Mouse (Mus musculus): ENCODE measurements around the gene Setd6.

Setd6 gene

DNA sequence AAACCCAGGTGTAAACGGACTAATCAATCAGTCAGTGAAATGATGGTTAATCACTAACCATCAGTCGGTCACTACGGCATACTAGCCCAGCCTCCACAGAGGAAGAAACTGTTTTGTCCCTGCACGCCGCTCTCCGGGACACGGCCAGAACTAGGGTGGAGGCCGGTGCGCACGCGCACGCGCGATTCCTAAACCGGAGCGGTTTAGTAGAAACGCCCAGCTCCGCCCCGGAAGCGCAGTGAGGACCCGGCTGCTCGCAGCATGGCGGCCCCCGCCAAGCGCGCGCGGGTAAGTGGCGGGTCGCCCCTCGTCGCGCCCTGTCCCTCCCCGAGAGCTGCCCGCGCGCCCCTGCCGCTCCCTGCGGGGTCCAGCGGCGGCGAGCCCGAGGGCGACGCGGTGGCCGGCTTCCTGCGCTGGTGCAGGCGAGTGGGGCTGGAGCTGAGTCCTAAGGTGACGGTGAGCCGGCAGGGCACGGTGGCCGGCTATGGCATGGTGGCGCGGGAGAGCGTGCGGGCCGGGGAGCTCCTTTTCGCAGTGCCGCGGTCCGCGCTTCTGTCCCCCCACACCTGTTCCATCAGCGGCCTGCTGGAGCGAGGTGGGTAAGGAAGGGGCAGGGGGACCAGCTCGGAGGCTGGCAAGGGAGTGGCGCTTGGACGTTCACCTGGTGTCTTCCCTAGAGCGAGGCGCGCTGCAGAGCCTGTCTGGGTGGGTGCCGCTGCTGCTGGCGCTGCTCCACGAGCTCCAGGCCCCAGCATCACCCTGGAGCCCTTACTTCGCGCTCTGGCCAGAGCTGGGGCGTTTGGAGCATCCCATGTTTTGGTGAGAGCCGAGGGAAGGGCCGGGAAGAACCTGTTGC is at the start of gene Setd6:
Setd6 (plus strand) TSS at position 206 of the 856 bp plus-strand sequence.
- peak; percentile 66 for DNase-seq (ENCODE audit: low spot score)

DNA sequence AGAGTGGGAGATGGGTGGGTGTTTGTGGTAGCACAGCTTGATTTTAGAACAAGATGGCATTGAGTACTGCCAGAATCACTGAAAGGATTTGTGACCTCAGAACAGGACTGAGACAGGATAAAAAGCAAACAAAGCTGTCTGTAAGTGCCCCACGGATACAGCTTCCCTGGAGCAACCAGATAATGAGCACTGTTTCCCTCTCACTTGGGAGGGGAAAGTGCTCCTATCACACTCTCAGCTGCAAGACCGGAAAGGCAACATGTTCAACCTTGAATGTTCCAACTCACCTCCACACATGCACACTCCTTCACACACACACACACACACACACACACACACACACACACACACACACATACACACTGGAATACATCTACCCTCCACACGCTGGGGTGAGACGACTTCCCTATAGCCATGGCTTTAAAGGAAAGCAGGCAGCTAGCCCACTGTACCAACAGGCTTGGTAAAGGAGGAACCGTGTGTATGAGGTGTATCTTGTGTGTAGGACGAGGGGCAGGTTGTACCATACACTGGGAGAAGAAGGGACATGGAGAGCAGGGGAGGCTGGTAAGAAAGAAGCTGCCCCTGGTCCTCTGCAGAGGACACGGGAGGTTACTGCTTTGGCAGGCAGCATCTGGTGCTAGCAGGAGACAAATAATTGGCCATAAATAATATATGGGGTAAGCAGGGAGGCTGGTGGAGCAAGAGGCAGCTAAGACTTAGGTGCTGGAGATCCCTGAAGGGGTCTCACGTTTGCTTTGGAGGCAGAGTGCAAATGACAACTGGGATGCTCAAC is 47.3 kb upstream of the Setd6 start:
- DNase-seq (ENCODE audit: low spot score) = no peak

DNA sequence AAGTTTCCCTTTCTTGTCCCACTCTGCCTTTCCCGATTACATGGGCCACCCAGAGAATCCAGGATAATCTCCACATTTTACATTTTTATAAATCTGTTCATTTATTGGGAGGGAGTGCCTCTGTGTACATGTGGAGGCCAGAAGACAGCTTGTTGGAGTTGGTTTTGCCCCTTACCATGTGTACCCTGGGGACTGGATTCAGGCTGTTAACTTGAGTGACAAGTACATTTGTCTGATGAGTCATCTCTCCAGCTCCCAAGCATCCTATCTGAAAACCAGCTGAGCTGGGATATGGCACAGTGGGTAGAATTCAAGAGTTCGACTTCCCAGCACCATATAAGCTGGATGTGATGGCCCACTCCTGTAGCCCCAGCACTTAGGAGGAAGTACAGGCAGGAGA is 45.7 kb upstream of the Setd6 start:
- DNase-seq (ENCODE audit: low spot score) = no peak

DNA sequence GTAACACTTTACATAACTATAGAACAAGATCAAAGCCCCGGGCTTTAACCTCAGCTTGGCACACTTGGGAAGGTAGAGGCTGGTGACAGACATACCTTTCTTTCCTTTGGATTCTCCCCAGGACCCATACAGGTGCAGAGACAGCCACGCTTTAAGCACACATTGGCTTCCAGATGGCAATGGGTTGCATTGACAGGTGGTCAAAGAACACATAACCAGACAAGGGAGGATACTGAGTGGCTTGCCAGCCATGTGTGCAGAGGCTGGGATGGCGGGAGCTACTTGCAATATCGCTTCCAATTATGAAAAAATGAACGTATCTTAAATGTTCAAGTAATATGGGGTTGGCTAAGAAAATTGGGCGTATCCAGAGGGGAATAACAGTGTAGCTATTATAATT is 43.8 kb upstream of the Setd6 start:
- no peak for DNase-seq (ENCODE audit: low spot score)

DNA sequence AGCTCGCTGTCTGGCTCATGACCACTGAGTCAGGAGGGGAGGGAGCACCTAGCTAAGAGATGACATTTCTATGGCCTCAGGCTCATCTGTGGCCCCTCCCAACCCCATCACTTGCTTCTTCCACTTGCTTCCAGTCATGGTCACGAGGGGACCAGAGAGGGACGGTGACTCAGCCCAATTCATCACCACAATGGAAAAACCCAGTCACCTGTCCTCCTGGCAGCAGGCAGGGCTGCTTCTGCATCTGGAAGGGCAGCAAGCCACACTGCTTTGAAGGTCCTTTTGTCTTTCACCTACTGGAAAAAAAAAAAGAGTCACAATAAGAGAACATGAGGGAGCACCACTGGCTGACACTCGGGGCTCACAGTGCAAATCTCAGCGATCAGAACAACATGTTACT is 42.9 kb upstream of the Setd6 start:
- DNase-seq (ENCODE audit: low spot score) = no peak

DNA sequence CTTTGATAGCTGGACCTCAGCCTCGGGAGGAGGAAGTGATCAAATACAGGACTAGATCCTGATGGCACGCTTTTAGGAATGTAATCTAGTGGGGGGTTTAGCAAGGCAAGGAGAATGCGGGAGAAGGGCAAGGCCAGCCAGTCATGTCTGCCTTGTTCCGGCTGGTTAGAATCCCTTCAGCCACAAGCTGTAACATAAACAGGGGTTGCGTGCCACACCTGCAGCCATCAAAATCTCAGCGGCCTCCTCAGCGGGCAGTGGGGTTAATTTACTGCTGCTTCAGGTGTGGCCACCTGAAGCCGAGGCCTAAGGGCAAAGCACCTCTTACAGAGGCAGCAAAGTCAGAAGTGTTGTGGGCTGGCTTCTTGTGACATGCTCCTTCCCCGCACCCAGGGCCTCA is 39.0 kb upstream of the Setd6 start, which contains the start of gene Ndrg4:
Ndrg4 (plus strand) TSS at position 350 of the 400 bp plus-strand sequence.
- DNase-seq (ENCODE audit: low spot score) = no peak

DNA sequence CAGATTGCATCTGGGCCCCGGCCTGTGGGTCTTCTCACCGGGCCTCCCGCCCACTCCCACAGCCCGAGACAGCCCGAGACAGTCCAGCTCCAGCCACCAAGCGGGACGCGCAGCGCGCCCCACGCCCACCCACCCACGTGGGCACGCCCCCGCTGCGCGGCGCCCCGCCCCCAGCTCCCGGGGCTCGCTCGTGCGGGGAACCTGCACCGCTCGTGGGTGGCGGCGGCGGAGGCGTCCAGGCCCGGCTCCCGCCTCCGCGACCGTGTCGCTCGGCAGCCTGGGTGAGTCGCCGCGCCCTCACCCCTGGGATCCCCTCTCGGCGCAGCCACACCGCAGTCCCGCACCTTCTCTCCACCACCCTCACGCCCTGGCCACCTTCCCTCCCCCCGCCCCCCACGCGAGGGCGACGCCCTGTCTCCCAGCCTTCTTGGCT is 38.1 kb upstream of the Setd6 start:
- DNase-seq (ENCODE audit: low spot score) = no peak

DNA sequence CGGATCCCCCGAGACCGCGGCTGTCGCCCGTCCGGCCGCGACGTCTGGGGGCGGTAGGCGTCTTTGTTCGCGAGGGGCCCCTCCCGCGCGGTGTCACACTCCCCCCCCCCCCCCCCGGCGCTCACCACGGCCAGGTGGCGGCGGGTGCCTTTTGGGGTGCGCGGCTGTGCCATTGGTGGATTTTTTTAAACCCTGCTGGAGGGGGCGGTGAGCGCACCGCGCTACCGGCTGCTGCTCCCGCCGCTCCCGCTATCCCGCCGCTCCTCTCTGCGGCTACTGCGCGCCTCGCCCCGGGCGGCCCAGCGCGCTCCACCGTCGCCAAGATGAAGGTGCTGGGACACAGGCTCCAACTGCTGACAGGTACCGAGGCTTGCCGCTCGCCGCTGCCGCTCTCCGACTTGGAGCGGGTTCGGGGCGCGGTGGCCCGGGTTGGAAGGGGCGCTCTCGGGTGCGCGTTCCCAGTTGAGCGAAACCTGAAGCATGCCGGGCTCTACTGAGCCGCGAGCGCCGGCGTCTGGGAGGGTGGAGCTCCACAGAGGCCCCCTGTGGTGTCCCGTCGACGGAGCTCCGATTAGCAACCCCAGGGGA is 37.6 kb upstream of the Setd6 start:
- no peak for DNase-seq (ENCODE audit: low spot score)

DNA sequence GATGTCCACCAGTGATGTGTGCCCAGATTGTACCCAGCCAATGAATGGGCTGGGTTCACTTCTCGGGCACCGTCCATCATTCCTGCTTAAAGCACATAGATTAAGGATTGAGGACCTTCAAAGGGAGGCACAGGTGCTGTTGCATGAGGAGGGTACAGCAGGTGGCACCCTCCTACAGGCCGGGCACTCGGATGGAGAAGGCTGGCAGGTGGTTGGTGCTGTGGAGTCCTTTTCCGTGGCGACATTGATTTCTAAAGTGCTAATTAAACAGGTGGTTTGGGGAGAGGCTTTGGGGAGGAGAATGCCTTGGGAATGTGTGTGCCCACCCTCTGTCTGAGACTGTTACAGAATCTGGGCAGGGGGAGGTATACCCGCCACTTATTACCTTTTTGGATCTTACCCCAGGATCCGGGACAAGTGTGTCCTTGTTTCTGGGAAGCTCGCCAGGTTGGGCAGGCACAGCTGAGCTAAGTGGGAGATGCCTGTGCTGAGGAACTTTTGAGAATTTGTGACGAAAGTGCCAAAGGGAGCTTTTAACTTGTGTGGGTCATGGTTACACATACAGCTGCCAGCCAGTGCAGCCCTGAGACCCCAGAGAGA is 27.5 kb upstream of the Setd6 start:
- no peak for DNase-seq (ENCODE audit: low spot score)

DNA sequence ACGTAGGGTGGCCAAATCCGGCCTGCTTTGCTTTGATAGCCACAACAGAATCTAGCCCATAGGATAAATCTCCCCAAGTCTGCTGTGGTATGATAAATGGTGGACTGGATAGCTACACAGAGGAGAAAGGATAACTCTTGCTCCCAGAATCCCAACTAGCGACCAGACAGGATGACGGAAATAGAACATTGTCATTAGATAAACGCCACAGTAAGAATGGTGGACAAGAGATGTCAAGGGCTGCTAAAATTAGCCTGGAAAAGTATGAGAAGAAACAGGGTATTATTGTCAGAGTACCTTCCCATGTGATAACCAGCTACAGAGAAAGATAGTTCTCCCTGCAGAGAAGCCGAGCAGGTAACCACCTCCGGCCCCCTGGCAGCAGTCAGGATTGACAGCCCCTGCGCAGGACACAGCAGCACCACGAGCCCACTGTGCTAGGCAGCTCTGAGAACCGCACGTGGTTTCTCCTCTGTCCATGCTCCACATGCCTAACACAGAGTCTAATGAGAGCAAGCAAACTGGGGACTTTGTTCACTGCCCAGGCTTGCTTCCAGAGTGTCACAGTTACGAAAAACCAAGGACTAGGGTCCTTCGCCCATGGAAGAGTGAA is 24.6 kb upstream of the Setd6 start:
- DNase-seq (ENCODE audit: low spot score) = no peak

DNA sequence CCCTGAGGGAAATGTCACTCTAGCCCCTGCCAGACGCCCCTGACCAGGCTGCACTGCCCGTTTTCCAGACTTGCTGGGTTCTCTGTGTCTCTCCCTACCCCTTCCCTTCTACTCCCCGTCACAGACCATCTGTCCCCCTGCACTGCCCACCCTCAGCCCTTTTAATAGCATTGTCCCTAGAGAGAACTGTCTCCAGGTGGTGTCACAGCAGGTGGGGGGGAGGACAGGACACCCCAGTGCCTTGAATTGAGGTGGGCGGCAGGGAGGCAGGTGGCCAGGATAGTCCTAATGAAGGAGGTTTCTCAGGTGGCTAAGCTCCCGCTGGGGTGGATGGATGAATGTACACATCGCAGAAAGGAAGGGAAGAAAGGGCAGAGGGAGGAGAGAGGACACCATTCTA is 21.1 kb upstream of the Setd6 start:
- no peak for DNase-seq (ENCODE audit: low spot score)

DNA sequence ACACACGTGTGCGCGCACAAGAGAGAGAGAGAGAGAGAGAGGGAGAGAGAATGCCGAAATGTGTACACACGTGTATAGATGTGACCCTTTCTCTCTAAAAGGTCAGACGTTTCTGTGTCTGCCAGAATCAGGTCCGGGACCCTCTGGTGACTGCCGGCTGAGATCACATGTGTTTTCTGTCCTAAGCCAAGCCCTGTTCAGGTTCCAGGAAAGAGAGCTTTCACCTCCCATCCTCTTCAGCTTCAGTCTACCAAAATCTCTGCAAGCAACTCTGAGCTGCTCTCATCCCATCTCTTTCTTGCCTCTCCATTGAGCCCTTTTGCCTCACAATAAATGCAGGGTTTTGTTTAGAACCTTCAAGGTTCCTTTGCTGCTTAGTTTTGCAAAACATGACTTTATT is 19.0 kb upstream of the Setd6 start:
- no peak for DNase-seq (ENCODE audit: low spot score)

DNA sequence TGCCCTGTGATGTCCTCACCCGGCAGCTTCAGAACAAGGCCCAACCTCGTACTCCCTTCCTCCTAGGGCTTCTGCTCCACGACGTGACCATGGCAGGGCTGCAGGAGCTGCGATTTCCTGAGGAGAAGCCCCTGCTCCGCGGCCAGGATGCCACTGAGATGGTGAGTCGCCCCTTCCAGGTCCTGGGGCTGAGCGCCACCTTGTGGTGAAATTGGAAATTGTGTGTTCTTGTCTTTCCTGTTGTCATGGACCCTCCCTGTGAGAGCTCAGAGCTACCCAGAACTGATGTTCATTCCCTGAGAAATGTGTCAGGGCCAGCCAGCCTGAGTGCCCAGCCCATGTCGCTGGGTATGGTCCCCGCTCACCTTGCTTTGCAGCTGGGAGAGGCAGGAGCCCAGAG is 18.6 kb upstream of the Setd6 start:
- peak; percentile 86 for DNase-seq (ENCODE audit: low spot score)

DNA sequence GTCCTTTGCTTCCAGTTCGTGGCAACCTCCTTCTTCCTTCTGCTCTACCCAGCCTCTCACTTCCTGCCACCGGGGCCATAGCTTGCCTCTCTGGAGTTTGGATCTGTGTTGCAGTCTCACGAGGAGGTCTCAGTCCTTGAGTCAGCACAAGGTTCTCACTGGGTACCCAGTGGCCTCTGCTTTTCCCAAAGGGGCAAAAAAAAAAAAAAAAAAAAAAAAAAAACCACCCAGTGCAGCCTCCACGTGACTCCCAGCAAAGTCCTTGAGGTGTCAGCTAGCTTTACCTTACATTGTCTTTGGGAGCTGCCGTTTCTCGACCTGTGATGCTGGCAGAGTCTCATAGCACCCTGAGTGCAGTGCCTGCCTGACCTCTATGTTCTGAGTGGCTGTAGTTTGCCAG is 17.5 kb upstream of the Setd6 start:
- DNase-seq (ENCODE audit: low spot score) = no peak

DNA sequence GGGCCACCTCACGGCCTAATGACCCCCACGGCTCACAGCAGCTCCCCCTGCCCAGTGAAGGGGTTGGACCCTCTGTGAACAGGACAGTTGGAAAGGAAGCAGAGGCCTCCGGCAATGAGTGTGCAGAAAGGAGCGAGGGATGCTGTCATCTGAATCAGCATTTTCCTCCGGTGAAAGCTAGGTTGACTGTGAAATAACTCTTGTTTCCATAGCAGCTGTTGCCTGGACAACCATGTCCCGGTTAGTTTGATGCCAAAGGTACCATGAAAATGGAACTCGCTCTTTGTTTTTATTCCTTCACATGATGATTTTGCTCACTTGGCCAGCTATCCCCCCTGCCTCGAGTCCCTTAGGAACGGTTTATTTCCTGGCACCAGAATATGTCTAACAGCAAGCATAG is 15.4 kb upstream of the Setd6 start:
- DNase-seq (ENCODE audit: low spot score) = no peak

DNA sequence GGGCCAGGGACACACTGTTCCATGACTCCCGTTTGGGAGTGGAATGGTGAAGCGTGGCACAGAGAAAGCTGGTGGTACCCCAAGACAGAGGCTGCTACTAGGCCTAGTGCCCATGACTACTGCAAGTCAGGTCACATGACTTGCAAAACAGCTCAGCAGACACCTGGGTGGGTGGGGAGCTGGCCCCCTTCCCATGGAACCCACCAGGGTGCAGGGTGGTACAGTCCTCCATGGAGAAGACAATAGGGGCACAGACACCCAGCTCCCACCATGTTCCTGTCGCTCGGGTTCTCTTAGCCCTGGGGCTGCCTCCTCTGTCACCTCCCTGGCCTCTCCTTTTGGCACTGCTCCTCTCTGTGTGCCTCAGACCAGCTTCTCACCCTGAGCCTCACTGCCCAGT is 13.9 kb upstream of the Setd6 start:
- no peak for DNase-seq (ENCODE audit: low spot score)

DNA sequence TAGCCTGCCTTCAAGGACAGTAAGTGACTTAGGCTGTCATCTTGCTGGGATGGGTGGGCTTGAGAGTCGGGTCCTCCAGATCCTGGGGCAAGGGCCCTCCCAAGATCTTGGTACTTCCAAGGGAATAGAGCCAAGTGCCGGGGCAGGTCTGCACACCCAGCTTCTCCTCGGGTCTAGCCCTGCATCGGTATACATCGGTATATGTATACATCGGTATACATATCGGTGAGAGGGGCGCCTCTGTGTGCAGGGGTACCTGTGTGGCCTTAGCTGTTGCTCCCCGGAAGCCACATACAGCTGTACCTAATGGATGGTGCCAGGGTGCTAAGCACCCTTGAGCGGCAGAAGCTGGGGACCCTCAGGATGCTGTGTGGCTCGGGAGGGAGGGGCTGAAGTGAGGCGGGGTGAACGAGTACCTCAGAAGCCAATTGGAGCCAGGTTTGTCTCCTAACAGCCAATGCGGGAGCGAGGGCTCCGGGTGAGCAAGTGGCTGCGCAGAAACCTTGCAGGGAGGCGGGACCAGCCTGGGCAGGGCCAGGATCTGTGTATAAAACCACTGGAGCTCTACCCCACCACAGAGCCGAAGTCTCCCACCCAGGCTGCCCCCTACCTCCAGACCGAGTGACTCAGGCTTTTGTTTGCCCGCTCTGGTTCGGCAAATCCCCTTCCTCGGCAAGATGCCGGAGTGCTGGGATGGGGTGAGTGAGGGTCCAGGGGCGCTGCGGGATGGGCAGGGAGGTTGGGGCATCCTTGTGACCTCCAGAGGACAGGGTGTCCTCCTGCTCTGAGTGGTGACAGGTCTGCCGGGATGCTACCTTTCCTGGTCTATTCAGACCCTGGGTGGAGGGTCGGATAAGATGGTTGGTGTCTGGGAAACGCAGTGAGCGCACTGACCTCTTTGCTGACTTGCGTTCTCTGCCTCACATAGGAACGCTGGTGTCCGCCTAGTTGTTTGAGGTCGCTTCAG is 12.9 kb upstream of the Setd6 start:
- peak; percentile 59 for DNase-seq (ENCODE audit: low spot score)

DNA sequence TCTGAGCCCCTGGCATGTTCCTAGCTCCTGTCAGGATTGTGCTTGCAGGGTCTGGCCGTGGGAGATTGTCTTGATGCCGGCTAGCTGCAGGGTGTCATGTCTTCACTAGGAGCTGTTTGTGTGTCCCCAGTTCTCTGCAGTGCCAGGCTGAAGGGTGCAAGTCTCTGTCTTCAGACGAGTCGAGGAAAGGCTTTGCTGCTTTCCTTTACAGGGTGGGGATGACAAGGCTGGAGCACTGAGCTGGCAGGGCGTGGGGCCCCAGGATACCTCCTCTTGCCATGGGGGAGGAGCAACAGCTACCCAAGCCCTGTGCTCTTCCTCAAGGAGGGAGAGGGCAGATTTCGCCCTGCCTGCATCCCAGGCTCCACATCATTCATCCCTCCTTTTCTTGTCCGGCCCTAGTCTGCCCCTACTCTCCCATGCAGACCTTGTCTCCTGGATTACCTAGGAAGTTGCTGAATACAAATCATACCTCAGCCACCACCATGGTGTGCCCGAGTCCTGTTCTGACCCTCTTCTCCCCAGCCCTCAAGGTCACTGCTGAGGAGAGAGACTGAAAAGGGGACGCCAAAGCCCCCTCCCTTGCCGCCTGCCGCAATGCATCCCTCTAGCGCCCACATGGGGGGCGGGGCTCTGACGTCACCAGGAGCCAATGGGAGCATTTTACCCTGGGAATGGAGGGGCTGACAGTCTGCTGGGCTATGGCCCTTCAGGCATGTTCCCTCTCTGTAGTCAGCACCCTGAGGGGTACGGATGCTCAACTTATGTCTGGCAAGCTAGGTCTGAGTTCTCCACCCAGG is 12.0 kb upstream of the Setd6 start:
- DNase-seq (ENCODE audit: low spot score) = no peak

DNA sequence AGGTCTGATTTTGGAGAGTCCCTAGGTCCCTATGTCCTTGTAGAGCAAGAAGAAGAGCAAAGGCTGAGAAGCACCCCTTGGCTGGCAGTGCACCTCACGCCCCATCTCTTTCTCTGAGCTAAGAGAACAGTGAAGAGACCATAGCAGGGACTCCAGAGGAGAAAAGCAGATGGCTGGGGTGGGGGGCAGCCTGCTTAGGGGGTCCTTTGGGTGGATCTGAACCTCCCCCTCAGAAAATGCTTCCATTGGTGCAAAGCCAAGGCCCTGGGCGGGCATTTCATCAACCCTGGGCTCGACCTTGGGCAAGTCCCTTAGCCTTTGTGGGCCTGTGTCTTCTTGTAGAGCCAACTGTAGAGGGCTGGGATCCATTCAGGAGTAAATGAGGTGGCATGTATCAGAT is 11.1 kb upstream of the Setd6 start:
- DNase-seq (ENCODE audit: low spot score) = no peak

DNA sequence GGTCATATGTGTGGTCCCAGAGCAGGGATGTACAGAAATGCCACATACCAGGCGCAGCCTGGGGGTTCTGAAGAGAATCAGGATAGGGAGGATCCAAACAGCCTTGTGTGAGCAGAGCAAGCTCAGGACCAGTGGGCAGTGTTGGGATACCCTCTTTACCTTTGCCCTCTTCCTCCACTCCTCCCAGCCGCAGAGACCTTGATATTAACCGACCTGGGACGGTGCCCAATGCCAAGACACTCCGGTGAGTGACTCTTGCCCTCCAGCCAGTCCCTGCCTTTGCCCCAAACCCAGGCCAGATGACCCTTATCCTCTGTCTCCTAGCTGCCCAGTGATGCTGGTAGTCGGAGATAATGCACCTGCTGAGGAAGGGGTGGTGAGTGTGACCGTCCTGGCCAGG is 6.1 kb upstream of the Setd6 start:
- no peak for DNase-seq (ENCODE audit: low spot score)

All from ovary, postnatal 14 days (tissue).